Mouse (Mus musculus): ENCODE measurements around the gene Lif. TPM values are rescaled to one million over a fixed set of nuclear protein-coding genes. Genes with fewer than 3 reads are reported as not detected.

The Lif gene
- total and polyA plus RNA-seq, 2 experiments: 0.02 TPM; not detected in 1

DNA sequence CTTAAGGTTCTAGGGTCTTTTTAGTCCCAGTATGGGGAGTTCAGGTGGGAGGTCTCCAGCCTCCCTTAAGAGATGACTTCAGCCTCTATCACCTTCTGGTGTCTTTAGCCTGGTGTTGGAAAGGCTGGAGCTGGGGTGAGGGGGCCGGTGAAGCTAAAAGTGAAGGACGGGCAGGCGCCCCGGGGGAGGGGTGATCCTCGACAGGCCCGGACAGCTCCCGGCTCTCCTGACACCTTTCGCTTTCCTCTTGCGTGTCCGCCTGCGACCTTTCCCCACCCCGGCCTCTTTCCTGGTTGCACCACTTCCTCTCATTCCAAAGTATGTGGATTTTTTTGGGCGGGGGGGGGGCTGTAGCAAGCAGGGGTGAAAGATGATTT is 9.8 kb downstream of the Lif start:
- H3K27ac ChIP-seq (replicated peaks; ENCODE audit: insufficient read depth, low read depth, low read length): no peak overlapping the region
- no peak overlapping the region for H3K4me3 ChIP-seq (ENCODE audit: insufficient read depth, low read depth, low read length)
- no peaks in the 10 kb centered on the region for H3K36me3 ChIP-seq (ENCODE audit: control insufficient read depth, insufficient read depth, low read length)
- TF ChIP-seq CTCF (IDR thresholded peaks at IDR 0.05; ENCODE audit: low read depth, low read length) (no peak), POLR2A (IDR thresholded peaks at IDR 0.05; ENCODE audit: extremely low read depth, insufficient read depth, low read length) (no peak)
- no peaks in the 10 kb centered on the region for H3K79me2 ChIP-seq (ENCODE audit: control insufficient read depth, insufficient read depth, low read length)
- 5% methylated on average over 13 of the region's 13 CpGs for WGBS
- H3K9ac ChIP-seq (ENCODE audit: low read depth, low read length): no peak overlapping the region
- no peak for DNase-seq (ENCODE audit: extremely low read depth, low read depth, low spot score)
- H3K4me1 ChIP-seq (ENCODE audit: control insufficient read depth, insufficient read depth, low read length): no peaks in the 10 kb centered on the region
- no peaks in the 10 kb centered on the region for H3K27me3 ChIP-seq (ENCODE audit: control insufficient read depth, insufficient read depth, low read length)

DNA sequence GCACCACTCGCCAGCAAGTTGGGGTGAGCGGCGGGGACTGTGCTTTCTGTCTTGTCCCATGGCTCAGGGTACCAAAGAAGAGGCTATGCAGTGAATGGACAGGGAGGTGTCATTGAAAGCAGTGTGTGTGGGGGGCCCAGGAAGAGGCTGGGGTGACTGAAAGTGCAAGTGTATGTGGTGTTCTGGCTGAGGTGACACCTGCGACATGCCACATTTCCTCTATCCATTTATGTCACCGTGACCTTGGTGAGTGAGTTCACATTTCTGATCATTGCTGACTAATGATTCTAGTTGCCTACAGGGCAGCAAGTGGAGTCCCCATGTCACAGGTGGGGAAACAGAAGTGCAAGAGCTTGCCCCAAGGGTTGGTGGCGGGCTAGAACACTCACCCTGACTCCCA is 11.1 kb downstream of the Lif start:
- no peak overlapping the region for H3K4me3 ChIP-seq (ENCODE audit: insufficient read depth, low read depth, low read length)
- no peaks in the 10 kb centered on the region for H3K4me1 ChIP-seq (ENCODE audit: control insufficient read depth, insufficient read depth, low read length)
- no peak overlapping the region for H3K27ac ChIP-seq (replicated peaks; ENCODE audit: insufficient read depth, low read depth, low read length)
- H3K36me3 ChIP-seq (ENCODE audit: control insufficient read depth, insufficient read depth, low read length): no peaks in the 10 kb centered on the region
- 90% methylated on average over 6 of the region's 6 CpGs for WGBS
- H3K9ac ChIP-seq (ENCODE audit: low read depth, low read length): no peak overlapping the region
- no peaks in the 10 kb centered on the region for H3K79me2 ChIP-seq (ENCODE audit: control insufficient read depth, insufficient read depth, low read length)
- no peak for DNase-seq (ENCODE audit: extremely low read depth, low read depth, low spot score)
- no peaks in the 10 kb centered on the region for H3K27me3 ChIP-seq (ENCODE audit: control insufficient read depth, insufficient read depth, low read length)
- TF ChIP-seq CTCF (IDR thresholded peaks at IDR 0.05; ENCODE audit: low read depth, low read length) (no peak), POLR2A (IDR thresholded peaks at IDR 0.05; ENCODE audit: extremely low read depth, insufficient read depth, low read length) (no peak)

DNA sequence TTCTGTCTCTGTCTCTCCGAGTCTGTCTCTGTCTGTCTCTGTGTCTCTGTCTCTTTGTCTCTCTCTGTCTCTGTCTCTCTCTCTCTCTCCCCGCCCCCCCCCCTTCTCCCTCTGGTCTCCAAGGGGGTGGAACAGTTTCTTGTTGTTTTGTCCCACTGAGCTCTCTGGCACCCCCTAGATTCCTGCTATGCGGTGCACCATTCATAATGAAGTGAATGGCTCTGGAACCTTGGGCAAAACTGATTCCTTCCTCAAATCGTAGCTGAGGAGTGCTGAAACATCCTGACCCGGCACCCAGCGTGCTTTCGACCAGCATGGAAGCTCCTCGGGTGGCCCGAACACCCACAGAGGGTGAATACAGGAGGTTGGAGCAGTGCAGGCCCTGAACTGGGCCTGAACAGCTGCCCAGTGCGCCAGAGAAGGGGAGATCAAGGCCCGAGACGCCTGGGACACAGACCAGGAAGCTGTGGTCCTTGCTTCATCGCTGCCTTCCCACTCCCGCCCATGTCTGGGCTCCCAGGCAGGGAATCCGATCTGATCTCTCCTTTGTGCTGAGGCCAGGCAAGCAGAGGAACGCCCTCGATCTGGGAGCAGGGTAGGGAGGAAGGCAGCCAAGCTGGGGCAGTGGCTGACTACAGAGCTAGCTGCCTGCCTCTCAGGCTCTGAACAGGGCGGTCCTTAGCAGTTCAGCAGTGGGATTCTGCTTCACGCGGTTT is 13.5 kb downstream of the Lif start:
- no peaks in the 10 kb centered on the region for H3K36me3 ChIP-seq (ENCODE audit: control insufficient read depth, insufficient read depth, low read length)
- 61% methylated on average over 20 of the region's 20 CpGs for WGBS
- no peak overlapping the region for H3K27ac ChIP-seq (replicated peaks; ENCODE audit: insufficient read depth, low read depth, low read length)
- H3K27me3 ChIP-seq (ENCODE audit: control insufficient read depth, insufficient read depth, low read length): no peaks in the 10 kb centered on the region
- no peak overlapping the region for H3K4me3 ChIP-seq (ENCODE audit: insufficient read depth, low read depth, low read length)
- DNase-seq (ENCODE audit: extremely low read depth, low read depth, low spot score): no peak
- TF ChIP-seq POLR2A (IDR thresholded peaks at IDR 0.05; ENCODE audit: extremely low read depth, insufficient read depth, low read length) (no peak), CTCF (IDR thresholded peaks at IDR 0.05; ENCODE audit: low read depth, low read length) (0 out of 2 replicates have a peak, but pooled peaks have one; percentile 7)
- no peaks in the 10 kb centered on the region for H3K4me1 ChIP-seq (ENCODE audit: control insufficient read depth, insufficient read depth, low read length)
- no peak overlapping the region for H3K9ac ChIP-seq (ENCODE audit: low read depth, low read length)
- no peaks in the 10 kb centered on the region for H3K79me2 ChIP-seq (ENCODE audit: control insufficient read depth, insufficient read depth, low read length)

DNA sequence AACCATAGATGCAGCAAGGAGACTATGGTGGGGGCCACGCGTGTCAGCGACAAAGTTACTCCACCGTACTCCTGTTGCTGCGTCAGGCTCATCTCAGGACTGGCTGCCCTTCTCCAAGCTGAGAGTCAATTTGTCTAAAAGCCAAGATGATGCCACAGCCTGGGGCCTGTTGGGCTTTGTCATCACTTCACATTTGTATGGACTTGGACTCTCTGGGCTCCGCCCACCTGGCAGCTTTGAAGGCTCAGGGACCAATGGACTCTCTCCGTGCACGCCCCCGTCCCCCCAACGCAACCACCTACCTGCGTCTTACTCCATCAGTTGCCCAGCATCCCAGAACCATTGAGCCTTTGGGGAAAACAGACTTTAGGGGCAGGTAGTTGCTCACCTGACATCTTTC is 14.2 kb downstream of the Lif start:
- TF ChIP-seq CTCF (IDR thresholded peaks at IDR 0.05; ENCODE audit: low read depth, low read length) (no peak), POLR2A (IDR thresholded peaks at IDR 0.05; ENCODE audit: extremely low read depth, insufficient read depth, low read length) (no peak)
- no peak overlapping the region for H3K27ac ChIP-seq (replicated peaks; ENCODE audit: insufficient read depth, low read depth, low read length)
- 91% methylated on average over 11 of the region's 11 CpGs for WGBS
- H3K36me3 ChIP-seq (ENCODE audit: control insufficient read depth, insufficient read depth, low read length): no peaks in the 10 kb centered on the region
- no peak overlapping the region for H3K9ac ChIP-seq (ENCODE audit: low read depth, low read length)
- no peak for DNase-seq (ENCODE audit: extremely low read depth, low read depth, low spot score)
- no peaks in the 10 kb centered on the region for H3K4me1 ChIP-seq (ENCODE audit: control insufficient read depth, insufficient read depth, low read length)
- H3K4me3 ChIP-seq (ENCODE audit: insufficient read depth, low read depth, low read length): no peak overlapping the region
- H3K79me2 ChIP-seq (ENCODE audit: control insufficient read depth, insufficient read depth, low read length): no peaks in the 10 kb centered on the region
- H3K27me3 ChIP-seq (ENCODE audit: control insufficient read depth, insufficient read depth, low read length): no peaks in the 10 kb centered on the region

DNA sequence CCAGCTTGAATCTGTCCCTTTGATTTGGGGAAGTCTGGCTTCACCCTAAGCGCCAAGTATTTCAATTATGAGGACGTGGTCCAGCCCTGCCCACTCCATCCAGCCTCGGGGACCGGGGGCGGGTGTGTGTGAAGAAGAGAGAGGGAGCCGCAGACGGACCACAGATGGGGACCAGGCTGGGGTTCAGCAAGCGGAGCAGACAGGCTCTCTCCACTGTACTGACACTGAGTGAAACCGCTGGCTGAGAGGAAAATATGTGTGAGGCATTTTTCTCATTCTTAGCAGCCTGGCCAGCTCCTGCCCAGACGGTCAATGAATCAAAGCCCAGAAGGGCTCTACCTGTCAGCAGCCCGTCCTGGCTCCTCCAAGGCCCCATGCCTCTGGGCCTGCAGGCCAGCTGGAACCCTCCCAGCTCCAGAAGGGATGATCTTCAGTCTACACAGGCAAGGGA is 19.1 kb downstream of the Lif start:
- H3K9ac ChIP-seq (ENCODE audit: low read depth, low read length): no peak overlapping the region
- WGBS: 83% methylated on average over 11 of the region's 11 CpGs
- no peak overlapping the region for H3K4me3 ChIP-seq (ENCODE audit: insufficient read depth, low read depth, low read length)
- no peaks in the 10 kb centered on the region for H3K4me1 ChIP-seq (ENCODE audit: control insufficient read depth, insufficient read depth, low read length)
- H3K27ac ChIP-seq (replicated peaks; ENCODE audit: insufficient read depth, low read depth, low read length): no peak overlapping the region
- no peak for TF ChIP-seq CTCF (IDR thresholded peaks at IDR 0.05; ENCODE audit: low read depth, low read length)
- TF ChIP-seq POLR2A (IDR thresholded peaks at IDR 0.05; ENCODE audit: extremely low read depth, insufficient read depth, low read length): no peak
- H3K27me3 ChIP-seq (ENCODE audit: control insufficient read depth, insufficient read depth, low read length): no peaks in the 10 kb centered on the region
- DNase-seq (ENCODE audit: extremely low read depth, low read depth, low spot score): no peak
- H3K79me2 ChIP-seq (ENCODE audit: control insufficient read depth, insufficient read depth, low read length): no peaks in the 10 kb centered on the region
- no peaks in the 10 kb centered on the region for H3K36me3 ChIP-seq (ENCODE audit: control insufficient read depth, insufficient read depth, low read length)

DNA sequence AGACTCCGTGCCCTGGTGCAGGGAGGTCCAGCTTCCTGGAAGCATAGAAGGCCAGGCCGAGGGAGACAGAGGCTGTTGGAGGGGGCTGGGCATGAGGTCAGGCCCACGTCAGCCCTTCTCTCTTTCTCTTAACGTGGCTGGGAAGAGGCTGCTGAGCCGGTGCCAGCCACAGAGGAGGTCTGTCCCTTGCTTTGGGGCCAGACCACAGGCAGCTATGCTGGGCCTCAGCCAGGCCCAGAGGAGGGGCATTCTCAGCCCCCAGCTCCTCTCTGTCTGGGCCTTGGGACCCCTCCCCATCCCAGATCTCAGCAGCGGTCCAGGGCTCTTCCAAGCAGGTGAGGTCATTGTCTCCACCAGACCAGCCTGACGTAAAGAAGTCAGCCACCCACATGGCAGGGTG is 22.6 kb downstream of the Lif start:
- no peak for DNase-seq (ENCODE audit: extremely low read depth, low read depth, low spot score)
- no peaks in the 10 kb centered on the region for H3K36me3 ChIP-seq (ENCODE audit: control insufficient read depth, insufficient read depth, low read length)
- H3K27ac ChIP-seq (replicated peaks; ENCODE audit: insufficient read depth, low read depth, low read length): no peak overlapping the region
- no peaks in the 10 kb centered on the region for H3K4me1 ChIP-seq (ENCODE audit: control insufficient read depth, insufficient read depth, low read length)
- WGBS: 80% methylated on average over 7 of the region's 7 CpGs
- no peak overlapping the region for H3K9ac ChIP-seq (ENCODE audit: low read depth, low read length)
- H3K27me3 ChIP-seq (ENCODE audit: control insufficient read depth, insufficient read depth, low read length): no peaks in the 10 kb centered on the region
- no peak for TF ChIP-seq POLR2A (IDR thresholded peaks at IDR 0.05; ENCODE audit: extremely low read depth, insufficient read depth, low read length)
- no peak overlapping the region for H3K4me3 ChIP-seq (ENCODE audit: insufficient read depth, low read depth, low read length)
- no peaks in the 10 kb centered on the region for H3K79me2 ChIP-seq (ENCODE audit: control insufficient read depth, insufficient read depth, low read length)

Measured in liver, adult 2 months (tissue).